Mouse (Mus musculus): ENCODE results near the gene Olfr1505.

The Olfr1505 gene

GRCm38 (mm10) chr19:13913230-13913629 is at the start of gene Olfr1505:
Olfr1505 (plus strand) TSS chr19:13913530.
- no peak for DNase-seq (ENCODE audit: low read depth in 1 of 2, low spot score in 2 of 2)

GRCm38 (mm10) chr19:13897828-13898227 is 15.5 kb upstream of the Olfr1505 start, which contains the start of gene Olfr1504:
Olfr1504 (minus strand) TSS chr19:13897928.
- no peak for DNase-seq (ENCODE audit: low read depth in 1 of 2, low spot score in 2 of 2)

Measured in monocyte, adult 2 months (primary cell).